Mouse (Mus musculus): Measurements from ENCODE around the gene Cox7a2. TPM values are rescaled to one million over a fixed set of nuclear protein-coding genes. Genes with fewer than 3 reads are reported as not detected.

Gene Cox7a2
- total RNA-seq (2021): 462 and 474 TPM in 2 replicates
- long read RNA-seq, experiment 1, transcript Cox7a2-201 (4 exons, 659 nt): major isoform, 805 of 864 reads
- long read RNA-seq, experiment 1, partial matches to known transcripts: 1 of 864 reads
- long read RNA-seq, experiment 1, other reads (novel, unspliced or antisense): 56 of 864 reads
- long read RNA-seq, experiment 2, transcript Cox7a2-201 (4 exons, 659 nt): major isoform, 1,081 of 1,199 reads
- long read RNA-seq, experiment 2, transcript Cox7a2-203 (4 exons, 477 nt): minor isoform, 7 of 1,199 reads
- long read RNA-seq, experiment 2, partial matches to known transcripts: 14 of 1,199 reads
- long read RNA-seq, experiment 2, other reads (novel, unspliced or antisense): 95 of 1,199 reads

- DNase-seq: peak; percentile 97
Observed at GRCm38 (mm10) chr9:79759385-79760005, at the start of gene Cox7a2. Gene Cox7a2, minus strand, starts transcription at chr9:79759878.

GRCm38 (mm10) chr9:79809411-79809810, 49.7 kb upstream of the Cox7a2 start:
- no peak for DNase-seq

- no peak for DNase-seq
Observed at GRCm38 (mm10) chr9:79807178-79807577, 47.5 kb upstream of the Cox7a2 start.

- DNase-seq: no peak
Observed at GRCm38 (mm10) chr9:79806317-79807075, 46.8 kb upstream of the Cox7a2 start.

GRCm38 (mm10) chr9:79805426-79805825, 45.7 kb upstream of the Cox7a2 start:
- DNase-seq: no peak

GRCm38 (mm10) chr9:79796461-79797135, 36.9 kb upstream of the Cox7a2 start:
- DNase-seq: no peak

- no peak for DNase-seq
Observed at GRCm38 (mm10) chr9:79795076-79795475, 35.4 kb upstream of the Cox7a2 start.

- DNase-seq: peak; percentile 97
Observed at GRCm38 (mm10) chr9:79792841-79793835, 33.5 kb upstream of the Cox7a2 start, which contains the start of gene Tmem30a. Gene Tmem30a, minus strand, starts transcription at chr9:79793507.

GRCm38 (mm10) chr9:79785794-79786085, 26.1 kb upstream of the Cox7a2 start:
- DNase-seq: peak; percentile 19

GRCm38 (mm10) chr9:79784934-79785793, 25.5 kb upstream of the Cox7a2 start:
- DNase-seq: no peak

- DNase-seq: no peak
Observed at GRCm38 (mm10) chr9:79784439-79784838, 24.8 kb upstream of the Cox7a2 start.

GRCm38 (mm10) chr9:79779354-79779753, 19.7 kb upstream of the Cox7a2 start:
- DNase-seq: no peak

- no peak for DNase-seq
Observed at GRCm38 (mm10) chr9:79766991-79767545, 7.4 kb upstream of the Cox7a2 start.

- DNase-seq: no peak
Observed at GRCm38 (mm10) chr9:79765329-79765728, 5.7 kb upstream of the Cox7a2 start.

GRCm38 (mm10) chr9:79762519-79762918, 2.8 kb upstream of the Cox7a2 start:
- DNase-seq: no peak

GRCm38 (mm10) chr9:79760076-79760475, 398 bp upstream of the Cox7a2 start:
- peak; percentile 10 for DNase-seq

GRCm38 (mm10) chr9:79755311-79755710, 4.4 kb downstream of the Cox7a2 start:
- no peak for DNase-seq

- no peak for DNase-seq
Observed at GRCm38 (mm10) chr9:79751846-79752245, 7.8 kb downstream of the Cox7a2 start.

- no peak for DNase-seq
Observed at GRCm38 (mm10) chr9:79750709-79751108, 9.0 kb downstream of the Cox7a2 start.

- no peak for DNase-seq
Observed at GRCm38 (mm10) chr9:79745036-79745435, 14.6 kb downstream of the Cox7a2 start.
